ENCODE assay signal across 19 mouse cellular contexts in genomic region chr15:99403159-99403889, GRCm38 (mm10). TPM values are rescaled to one million over a fixed set of nuclear protein-coding genes. Genes with fewer than 3 reads are reported as not detected.
DNase-seq lines count a peak whose midpoint lies in the region; ATAC-seq and TF ChIP-seq lines count a peak whose summit lies in the region.
"Had no signal": no experiment of that assay in that cellular context is flagged by ENCODE, and none has a peak within 500 bp of the region (broad histone marks: within the 10 kb centered on the region; RNA-seq: fewer than 3 reads in every experiment).

No protein-coding gene starts in this region.

- no peaks in the 10 kb centered on the region for H3K27me3 ChIP-seq in intestine, embryonic 16.5 days (replicated peaks; ENCODE audit: control insufficient read depth, insufficient read depth, low read length)
- no peaks in the 10 kb centered on the region for H3K27me3 ChIP-seq in small intestine, adult 2 months (ENCODE audit: control insufficient read depth, insufficient read depth, low read length)
- H3K27me3 ChIP-seq: limb, embryonic 13.5 days had no signal

- no peak overlapping the region for H3K9ac ChIP-seq in intestine, embryonic 16.5 days (ENCODE audit: low read depth, low read length)
- H3K9ac ChIP-seq: limb, embryonic 13.5 days had no signal

- H3K27ac ChIP-seq in intestine, embryonic 16.5 days (ENCODE audit: low read length) = peak overlapping the region; percentile 87
- H3K27ac ChIP-seq in small intestine, adult 2 months (ENCODE audit: insufficient read depth, low read depth, low read length) = peak overlapping the region; percentile 83
- H3K27ac ChIP-seq: limb, embryonic 13.5 days had no signal

- DNase-seq in kidney, adult 11 months = peak; percentile 65
- DNase-seq in kidney, adult 18-20 months = no peak
- DNase-seq in kidney, postnatal 14 days = peak; percentile 62
- DNase-seq in cerebellum, adult 11 months = no peak
- DNase-seq in urinary bladder, postnatal 25 days (ENCODE audit: low spot score) = no peak
- no peak for DNase-seq in spleen, postnatal 36 days (ENCODE audit: low spot score in 2 of 2)
- DNase-seq: cerebellum, postnatal 10 days; gastrocnemius, postnatal 25 days; layer of hippocampus, adult 9-11 months; lung, postnatal 14 days; retina, postnatal 1 day; right cerebral cortex, postnatal 4 days; thymus, adult 2 months had no signal

- peak overlapping the region; percentile 31 for H3K4me2 ChIP-seq in intestine, embryonic 16.5 days (ENCODE audit: low read depth, low read length)
- H3K4me2 ChIP-seq: limb, embryonic 13.5 days; midbrain, embryonic 11.5 days had no signal

- TF ChIP-seq CTCF in small intestine, adult 2 months (IDR thresholded peaks at IDR 0.05; ENCODE audit: extremely low read depth, insufficient read length, insufficient replicate concordance, low read depth, low read length) = no peak

- WGBS in intestine, embryonic 16.5 days = 74% methylated on average over 12 of the region's 12 CpGs
- WGBS in small intestine, adult 2 months = 26% methylated on average over 12 of the region's 12 CpGs

- no peak overlapping the region; the same call in 1 of the 2 replicates for H3K4me3 ChIP-seq in intestine, embryonic 16.5 days (ENCODE audit: low read length)
- H3K4me3 ChIP-seq in small intestine, adult 2 months (ENCODE audit: low read depth, low read length) = peak overlapping the region; percentile 26
- H3K4me3 ChIP-seq: limb, embryonic 13.5 days had no signal

- ATAC-seq in intestine, embryonic 16.5 days = peak; percentile 91
- ATAC-seq: CD4-positive, CD25-positive, alpha-beta regulatory T cell, adult 4 months had no signal

- H3K4me1 ChIP-seq in intestine, embryonic 16.5 days (ENCODE audit: control insufficient read depth, insufficient read depth, low read length) = peaks cover 27% of the 10 kb centered on the region
- H3K4me1 ChIP-seq in small intestine, adult 2 months (ENCODE audit: control insufficient read depth, insufficient read depth, insufficient read length, low read length) = peaks cover 34% of the 10 kb centered on the region

- H3K36me3 ChIP-seq in intestine, embryonic 16.5 days (ENCODE audit: control insufficient read depth, insufficient read depth, low read length) = peaks cover 26% of the 10 kb centered on the region
- peaks cover 73% of the 10 kb centered on the region for H3K36me3 ChIP-seq in small intestine, adult 2 months (ENCODE audit: control insufficient read depth, insufficient read depth, low read length)

- no peak for TF ChIP-seq POLR2A in small intestine, adult 2 months (IDR thresholded peaks at IDR 0.05; ENCODE audit: low read depth, low read length)

- no peaks in the 10 kb centered on the region for H3K9me3 ChIP-seq in intestine, embryonic 16.5 days (ENCODE audit: control insufficient read depth, low read length)
- H3K9me3 ChIP-seq: G1E; limb, embryonic 13.5 days had no signal

RNA-seq across cellular contexts. Expression of gene Tmbim6, which starts 10.6 kb away (rescaled TPM):
- polyA plus RNA-seq in intestine, embryonic 16.5 days (2015; fragmentation: Nextera tagmentation; extraction: Ambion mirVana) = 726 and 829 TPM in 2 replicates
- polyA plus RNA-seq in small intestine, adult 2 months (2012; rRNA removed) = 672 and 1,662 TPM in 2 replicates

RNA-seq across cellular contexts. Expression of gene Fmnl3, which starts 33.0 kb away (rescaled TPM):
- 10.6 and 10.8 TPM in 2 replicates for polyA plus RNA-seq in intestine, embryonic 16.5 days (2015; fragmentation: Nextera tagmentation; extraction: Ambion mirVana)
- 4.2 and 8.2 TPM in 2 replicates for polyA plus RNA-seq in small intestine, adult 2 months (2012; rRNA removed)

RNA-seq across cellular contexts. Expression of gene Nckap5l, which starts 54.2 kb away (rescaled TPM):
- polyA plus RNA-seq in intestine, embryonic 16.5 days (2015; fragmentation: Nextera tagmentation; extraction: Ambion mirVana) = 5.8 and 6.5 TPM in 2 replicates
- polyA plus RNA-seq in small intestine, adult 2 months (2012; rRNA removed) = 1.8 and 3.1 TPM in 2 replicates

Comparison
In these comparisons a context has a peak if more than half of its experiments do, and no peak if none do; other contexts are left out.
1. DNase-seq: peak in kidney, adult 11 months (single experiment) and kidney, postnatal 14 days (single experiment); none in kidney, adult 18-20 months (single experiment), cerebellum, adult 11 months (single experiment), urinary bladder, postnatal 25 days (single experiment) and spleen, postnatal 36 days (0 of 2).